Mouse (Mus musculus): ENCODE measurements at regions not wholly inside any gene's neighbourhood (a gene's known extent, or its start where the extent isn't known, plus 50 kb on each side); places are given as distances from the start of the nearest gene placed in this dataset.
A peak's percentile ranks its signal among the peaks of the same experiment; 100 is the strongest.

DNA sequence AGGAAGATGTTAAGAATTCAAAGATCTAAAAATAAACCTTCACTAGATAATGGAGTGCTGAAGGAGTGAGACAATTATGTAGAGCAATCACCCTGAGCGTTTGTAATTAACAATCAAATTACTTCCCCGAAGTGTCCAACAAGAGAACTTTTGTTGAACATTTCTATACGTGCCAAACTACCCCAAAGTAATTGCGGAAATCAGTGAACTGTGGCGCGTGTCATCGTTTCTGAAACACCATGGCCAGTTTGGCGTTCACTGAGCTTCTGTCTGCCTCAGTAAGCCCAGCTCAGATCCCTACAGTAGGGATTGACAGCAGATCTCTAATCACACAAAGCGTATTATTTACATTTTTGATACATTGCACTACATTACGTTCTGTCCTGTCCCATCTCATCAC is 244.6 kb downstream of the Fign start:
- no peak for ATAC-seq (ENCODE audit: low FRiP score)
- Histone ChIP-seq H3K4me3 (replicated peaks) (no peak overlapping the region), H3K4me1 (peaks cover 12% of the 10 kb centered on the region), H3K27ac (replicated peaks) (no peak overlapping the region), H3K4me2 (no peak overlapping the region), H3K9me3 (replicated peaks) (no peaks in the 10 kb centered on the region), H3K27me3 (replicated peaks) (no peaks in the 10 kb centered on the region), H3K36me3 (no peaks in the 10 kb centered on the region), H3K9ac (replicated peaks) (no peak overlapping the region)
- 47% methylated on average over 10 of the region's 10 CpGs for WGBS

DNA sequence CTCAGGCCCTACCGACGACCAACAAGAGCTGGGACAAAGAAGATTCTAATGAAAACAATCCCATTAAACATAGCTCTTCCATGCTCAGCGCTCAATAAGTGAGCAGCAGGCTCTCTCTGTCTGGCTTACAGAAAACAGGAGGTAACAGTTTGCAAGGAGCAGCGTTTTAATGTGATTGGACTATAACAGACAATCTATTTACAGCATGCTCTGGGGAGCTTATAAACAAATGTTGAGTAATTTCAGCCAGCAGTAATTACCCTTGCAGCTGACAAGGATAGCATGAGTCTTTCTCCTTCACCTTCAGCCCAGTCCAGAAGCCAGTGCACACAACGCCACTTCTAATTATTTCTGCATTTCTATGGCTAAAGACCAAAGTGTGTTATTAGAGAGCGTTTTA is 245.6 kb downstream of the Fign start:
- H3K4me3 ChIP-seq (replicated peaks) = no peak overlapping the region
- H3K4me2 ChIP-seq = no peak overlapping the region
- H3K36me3 ChIP-seq = no peaks in the 10 kb centered on the region
- no peak overlapping the region for H3K9ac ChIP-seq (replicated peaks)
- 21% methylated on average over 6 of the region's 6 CpGs for WGBS
- peaks cover 12% of the 10 kb centered on the region for H3K4me1 ChIP-seq
- H3K9me3 ChIP-seq (replicated peaks) = no peaks in the 10 kb centered on the region
- peak; percentile 81 for ATAC-seq (ENCODE audit: low FRiP score)
- H3K27me3 ChIP-seq (replicated peaks) = no peaks in the 10 kb centered on the region
- H3K27ac ChIP-seq (replicated peaks) = peak overlapping the region; percentile 23; the same call in 1 of the 2 replicates

DNA sequence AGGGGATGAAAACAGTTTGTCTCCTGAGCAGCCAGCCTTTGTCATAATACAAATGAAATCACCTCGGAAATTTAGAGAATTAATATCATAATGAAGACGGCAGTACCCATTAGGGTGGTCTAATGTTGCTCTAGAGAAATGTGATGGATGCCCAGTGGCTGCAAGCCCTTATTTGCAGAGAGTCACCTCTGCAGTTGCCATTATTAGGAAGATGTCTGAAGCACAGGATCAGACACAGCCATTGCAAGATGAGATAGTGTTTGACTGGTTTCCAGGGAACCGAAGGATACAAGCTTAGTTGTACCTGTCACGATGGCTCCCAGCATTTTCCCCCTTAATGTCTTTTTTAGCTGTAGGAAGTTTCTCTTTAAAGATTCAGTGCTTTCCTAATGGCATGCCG is 247.8 kb downstream of the Fign start:
- Histone ChIP-seq H3K9ac (replicated peaks) (no peak overlapping the region), H3K4me2 (no peak overlapping the region), H3K27me3 (replicated peaks) (no peaks in the 10 kb centered on the region), H3K36me3 (no peaks in the 10 kb centered on the region), H3K27ac (replicated peaks) (no peak overlapping the region), H3K4me1 (peaks cover 8% of the 10 kb centered on the region), H3K9me3 (replicated peaks) (no peaks in the 10 kb centered on the region), H3K4me3 (replicated peaks) (no peak overlapping the region)
- 48% methylated on average over 5 of the region's 5 CpGs for WGBS
- ATAC-seq (ENCODE audit: low FRiP score) = no peak

DNA sequence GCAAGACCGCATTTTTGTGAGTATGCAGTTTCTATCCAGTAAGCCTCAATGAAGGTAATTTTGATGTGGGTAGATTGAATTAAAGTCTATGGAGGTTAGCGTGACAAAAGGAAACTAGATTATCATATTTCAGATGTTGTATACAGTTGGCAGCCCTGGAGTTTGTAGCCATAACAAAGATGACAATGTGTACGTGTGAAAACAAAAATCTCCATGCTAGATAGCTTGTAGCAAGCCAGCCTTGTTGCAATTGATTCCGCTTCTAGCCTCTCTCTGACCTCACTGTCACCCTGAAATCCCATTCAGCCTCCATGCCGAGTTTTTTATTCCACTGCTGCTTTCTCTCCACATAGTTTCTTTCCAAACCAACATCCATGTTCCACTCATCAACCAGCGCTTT is 248.4 kb downstream of the Fign start:
- H3K4me3 ChIP-seq (replicated peaks) = no peak overlapping the region
- no peaks in the 10 kb centered on the region for H3K36me3 ChIP-seq
- H3K9ac ChIP-seq (replicated peaks) = no peak overlapping the region
- no peaks in the 10 kb centered on the region for H3K27me3 ChIP-seq (replicated peaks)
- no peak overlapping the region for H3K27ac ChIP-seq (replicated peaks)
- WGBS = 66% methylated on average over 6 of the region's 6 CpGs
- no peak for ATAC-seq (ENCODE audit: low FRiP score)
- H3K4me1 ChIP-seq = peaks cover 8% of the 10 kb centered on the region
- H3K4me2 ChIP-seq = no peak overlapping the region
- no peaks in the 10 kb centered on the region for H3K9me3 ChIP-seq (replicated peaks)

DNA sequence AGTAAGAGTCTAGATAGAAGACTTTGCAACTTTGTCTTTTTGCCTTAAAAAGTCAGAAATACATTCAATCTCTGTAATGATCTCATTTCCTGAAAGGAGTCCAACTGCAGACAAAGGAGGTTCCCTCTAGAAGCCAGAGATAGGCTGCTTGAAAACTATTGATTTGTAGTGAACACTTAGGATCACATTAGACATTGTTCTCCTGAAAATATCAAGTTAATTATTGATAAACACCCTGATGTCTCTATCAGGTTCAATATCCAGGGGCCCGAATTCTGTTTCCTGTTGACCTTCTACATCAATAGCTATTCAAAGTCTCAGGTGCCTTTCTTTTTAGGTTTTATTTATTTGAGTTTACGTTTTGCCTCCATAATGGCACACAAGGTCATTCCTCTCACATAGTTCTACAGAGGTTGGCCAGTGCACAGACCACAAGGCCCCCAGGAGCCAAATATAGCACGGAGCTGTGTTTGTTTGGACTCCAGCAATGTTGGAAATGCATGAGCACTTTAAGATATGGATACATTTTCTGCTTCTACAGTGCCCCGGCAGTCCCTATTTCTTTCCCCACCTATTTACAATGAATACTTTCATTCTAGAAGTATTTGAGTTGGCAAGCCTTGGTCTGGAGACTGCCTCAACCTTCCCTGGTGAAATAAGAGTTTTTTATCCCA is 265.7 kb downstream of the Fign start:
- H3K4me2 ChIP-seq = no peak overlapping the region
- no peak for ATAC-seq (ENCODE audit: low FRiP score)
- no peak overlapping the region for H3K9ac ChIP-seq (replicated peaks)
- no peaks in the 10 kb centered on the region for H3K9me3 ChIP-seq (replicated peaks)
- no peaks in the 10 kb centered on the region for H3K4me1 ChIP-seq
- no peak overlapping the region for H3K27ac ChIP-seq (replicated peaks)
- no peak overlapping the region for H3K4me3 ChIP-seq (replicated peaks)
- H3K36me3 ChIP-seq = no peaks in the 10 kb centered on the region
- 83% methylated on average over 4 of the region's 4 CpGs for WGBS
- H3K27me3 ChIP-seq (replicated peaks) = no peaks in the 10 kb centered on the region

DNA sequence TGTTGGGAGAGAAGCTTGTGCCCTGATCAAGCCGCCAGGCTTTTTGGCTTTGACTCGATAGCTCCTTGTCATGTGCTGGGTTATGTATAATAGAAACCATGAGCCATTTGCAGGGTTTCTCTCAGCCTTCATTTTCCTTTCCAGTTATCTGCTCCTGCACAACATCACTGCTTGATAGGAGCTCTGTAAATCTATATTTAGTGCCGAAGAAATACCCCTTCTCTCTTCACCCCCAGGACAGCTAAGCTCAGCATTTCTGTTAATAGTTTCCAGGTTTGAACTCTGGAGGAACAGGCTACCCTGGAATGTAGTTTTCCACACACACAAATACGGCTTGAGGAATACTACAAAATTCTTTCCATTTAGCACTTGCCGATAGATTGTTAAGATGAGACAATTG is 267.4 kb downstream of the Fign start:
- H3K4me2 ChIP-seq = no peak overlapping the region
- no peak overlapping the region for H3K27ac ChIP-seq (replicated peaks)
- no peaks in the 10 kb centered on the region for H3K4me1 ChIP-seq
- WGBS = 87% methylated on average over 5 of the region's 5 CpGs
- no peaks in the 10 kb centered on the region for H3K36me3 ChIP-seq
- H3K4me3 ChIP-seq (replicated peaks) = no peak overlapping the region
- ATAC-seq (ENCODE audit: low FRiP score) = no peak
- no peak overlapping the region for H3K9ac ChIP-seq (replicated peaks)
- H3K27me3 ChIP-seq (replicated peaks) = no peaks in the 10 kb centered on the region
- no peaks in the 10 kb centered on the region for H3K9me3 ChIP-seq (replicated peaks)

DNA sequence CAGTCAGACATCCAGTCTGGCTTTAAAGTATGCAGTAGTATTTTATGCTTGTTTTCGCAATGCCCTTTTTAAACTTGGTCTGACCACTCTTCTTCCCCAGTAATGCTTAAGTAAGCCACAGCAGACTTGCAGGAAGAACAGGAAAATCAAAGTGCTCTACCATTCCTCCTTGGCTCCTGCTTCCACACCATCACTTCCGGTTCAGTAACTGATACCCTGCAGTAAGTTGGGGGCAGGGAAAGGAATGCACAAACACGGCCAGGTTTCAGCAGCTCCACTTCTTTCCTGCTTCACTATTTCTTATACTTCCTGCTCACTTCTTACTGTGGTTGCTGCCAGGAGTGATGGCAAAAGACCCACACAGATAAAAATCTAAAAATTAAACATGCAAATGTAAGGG is 269.2 kb downstream of the Fign start:
- no peaks in the 10 kb centered on the region for H3K36me3 ChIP-seq
- no peak overlapping the region for H3K9ac ChIP-seq (replicated peaks)
- no peaks in the 10 kb centered on the region for H3K4me1 ChIP-seq
- no peaks in the 10 kb centered on the region for H3K27me3 ChIP-seq (replicated peaks)
- H3K4me3 ChIP-seq (replicated peaks) = no peak overlapping the region
- no peak for ATAC-seq (ENCODE audit: low FRiP score)
- no peak overlapping the region for H3K4me2 ChIP-seq
- no peaks in the 10 kb centered on the region for H3K9me3 ChIP-seq (replicated peaks)
- 68% methylated on average over 3 of the region's 3 CpGs for WGBS
- H3K27ac ChIP-seq (replicated peaks) = no peak overlapping the region

DNA sequence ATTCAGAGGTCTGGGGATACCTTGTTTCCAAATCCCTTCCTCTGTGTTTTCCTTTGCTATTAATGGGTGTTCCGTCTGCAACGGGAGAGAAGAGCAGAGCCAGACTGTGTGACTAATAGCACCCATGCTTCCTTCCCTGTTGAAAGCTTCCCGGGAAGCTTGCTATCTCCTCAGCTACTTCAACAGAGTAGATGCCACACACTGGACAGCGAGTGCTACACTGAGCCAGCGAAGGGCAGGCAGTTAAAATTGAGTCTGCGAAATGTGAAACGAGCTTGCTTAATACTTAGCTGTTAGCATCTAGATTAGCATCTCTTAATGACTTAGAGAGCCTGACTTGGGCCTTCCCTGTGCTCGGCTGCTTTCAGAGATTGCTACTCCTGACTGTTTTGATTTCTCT is 278.4 kb downstream of the Fign start:
- no peak overlapping the region for H3K9ac ChIP-seq (replicated peaks)
- H3K4me1 ChIP-seq = no peaks in the 10 kb centered on the region; the same call in 1 of the 2 replicates
- no peaks in the 10 kb centered on the region for H3K9me3 ChIP-seq (replicated peaks)
- no peak overlapping the region for H3K4me3 ChIP-seq (replicated peaks)
- H3K27ac ChIP-seq (replicated peaks) = no peak overlapping the region
- H3K36me3 ChIP-seq = no peaks in the 10 kb centered on the region
- no peaks in the 10 kb centered on the region for H3K27me3 ChIP-seq (replicated peaks)
- peak; percentile 57; the same call in 1 of the 2 replicates for ATAC-seq (ENCODE audit: low FRiP score)
- 27% methylated on average over 8 of the region's 8 CpGs for WGBS
- peak overlapping the region; percentile 17 for H3K4me2 ChIP-seq
